Mouse (Mus musculus) bone marrow macrophage, adult 2 months (primary cell): ENCODE measurements around the gene Ctu2. TPM values are rescaled to one million over a fixed set of nuclear protein-coding genes. Genes with fewer than 3 reads are reported as not detected.

Experiments
- H3K27ac ChIP-seq: 2 replicates; pipeline ENCODE4 v1.5.1; 2012; ENCODE audit warnings: low read depth, low read length; ENCODE audit not compliant: insufficient read depth
- H3K4me1 ChIP-seq: 2 replicates; pipeline ENCODE4 v1.6.1; 2012; ENCODE audit warnings: low read length; ENCODE audit not compliant: control insufficient read depth, insufficient read depth
- H3K4me3 ChIP-seq: 2 replicates; pipeline ENCODE4 v1.5.1; 2012; ENCODE audit warnings: mild to moderate bottlenecking, low read length, moderate library complexity; ENCODE audit not compliant: insufficient read depth
- CTCF ChIP-seq: IDR thresholded peaks from 2 replicates; pipeline ENCODE4 v1.5.1; 2012; ENCODE audit warnings: low read depth, mild to moderate bottlenecking, low read length, moderate library complexity
- POLR2A ChIP-seq: IDR thresholded peaks from 2 replicates; pipeline ENCODE4 v1.6.1; 2012; ENCODE audit warnings: mild to moderate bottlenecking, low read depth, low read length, borderline replicate concordance
- polyA plus RNA-seq: library from polyadenylated mRNA; stranded (reverse); fragments of >200 nt; gene quantifications from 2 replicates; pipeline ENCODE4 v1.2.4, GENCODE M21; 2012; ENCODE audit not compliant: missing spikeins, insufficient read depth, insufficient read length

Gene Ctu2
- polyA plus RNA-seq, 1 experiment, result 24.8 TPM

- Histone ChIP-seq H3K4me3 (no peak overlapping the region), H3K4me1 (no peaks in the 10 kb centered on the region), H3K27ac (no peak overlapping the region)
- no peak for TF ChIP-seq POLR2A
- TF ChIP-seq CTCF, result no peak
These were observed 7.9 kb downstream of the Ctu2 start for GRCm38 (mm10) chr8:122483877-122484276.

- no peak for TF ChIP-seq POLR2A
- no peak for TF ChIP-seq CTCF
- Histone ChIP-seq H3K4me3 (no peak overlapping the region), H3K27ac (no peak overlapping the region), H3K4me1 (no peaks in the 10 kb centered on the region)
These were observed 8.9 kb downstream of the Ctu2 start for GRCm38 (mm10) chr8:122484831-122485230.

GRCm38 (mm10) chr8:122488387-122488786 lies 12.4 kb downstream of the Ctu2 start:
- H3K27ac ChIP-seq, result no peak overlapping the region
- no peak for TF ChIP-seq CTCF
- no peak for TF ChIP-seq POLR2A
- H3K4me3 ChIP-seq, result no peak overlapping the region
- H3K4me1 ChIP-seq, result no peaks in the 10 kb centered on the region

GRCm38 (mm10) chr8:122497016-122497734 lies 21.2 kb downstream of the Ctu2 start:
- TF ChIP-seq POLR2A, result no peak
- TF ChIP-seq CTCF, result no peak
- peaks cover 2% of the 10 kb centered on the region for H3K4me1 ChIP-seq
- H3K27ac ChIP-seq, result no peak overlapping the region
- no peak overlapping the region for H3K4me3 ChIP-seq

GRCm38 (mm10) chr8:122497912-122498311 lies 22.0 kb downstream of the Ctu2 start:
- Histone ChIP-seq H3K4me3 (no peak overlapping the region), H3K27ac (no peak overlapping the region), H3K4me1 (peaks cover 2% of the 10 kb centered on the region)
- TF ChIP-seq CTCF, result peak; percentile 19; the same call in 1 of the 2 replicates
- no peak for TF ChIP-seq POLR2A

- Histone ChIP-seq H3K4me3 (no peak overlapping the region), H3K27ac (no peak overlapping the region), H3K4me1 (peaks cover 2% of the 10 kb centered on the region)
- TF ChIP-seq CTCF (peak; percentile 84), POLR2A (no peak)
These were observed 24.9 kb downstream of the Ctu2 start for GRCm38 (mm10) chr8:122500856-122501255.

GRCm38 (mm10) chr8:122511552-122511951 lies 35.6 kb downstream of the Ctu2 start:
- TF ChIP-seq POLR2A, result no peak
- no peak for TF ChIP-seq CTCF
- Histone ChIP-seq H3K4me3 (no peak overlapping the region), H3K27ac (no peak overlapping the region), H3K4me1 (peaks cover 6% of the 10 kb centered on the region)

- Histone ChIP-seq H3K4me1 (peaks cover 11% of the 10 kb centered on the region), H3K4me3 (no peak overlapping the region), H3K27ac (no peak overlapping the region)
- TF ChIP-seq CTCF (no peak), POLR2A (no peak)
These were observed 36.4 kb downstream of the Ctu2 start for GRCm38 (mm10) chr8:122512392-122512791.

GRCm38 (mm10) chr8:122515699-122516098 lies 39.8 kb downstream of the Ctu2 start:
- TF ChIP-seq CTCF, result no peak
- Histone ChIP-seq H3K4me3 (no peak overlapping the region), H3K4me1 (peaks cover 18% of the 10 kb centered on the region), H3K27ac (no peak overlapping the region)

GRCm38 (mm10) chr8:122517541-122518190 lies 41.7 kb downstream of the Ctu2 start:
- no peak for TF ChIP-seq CTCF
- TF ChIP-seq POLR2A, result no peak
- no peak overlapping the region for H3K4me3 ChIP-seq
- peak overlapping the region; percentile 26; the same call in 1 of the 2 replicates for H3K27ac ChIP-seq
- peaks cover 20% of the 10 kb centered on the region for H3K4me1 ChIP-seq
